Mouse (Mus musculus) c-Kit-positive CD71-positive TER-119-positive erythroid progenitor cells, embryonic 14.5 days (primary cell): ENCODE data around the gene Sipa1l2.
"Not testable (repeated sequence)": the region's sequence is repeated elsewhere in the genome, so short reads cannot be mapped to it uniquely, and the experiment has no call there.

Experiments used
- DNase-seq: peaks from one replicate; pipeline ENCODE4 v3.0.0-alpha.2; 2013; ENCODE audit warnings: low spot score

The Sipa1l2 gene

GRCm38 (mm10) chr8:125539056-125540013 lies 30.3 kb downstream of the Sipa1l2 start:
- no peak for DNase-seq

- no peak for DNase-seq
Observed at GRCm38 (mm10) chr8:125538265-125538664, 31.3 kb downstream of the Sipa1l2 start.

GRCm38 (mm10) chr8:125533709-125534108 lies 35.9 kb downstream of the Sipa1l2 start:
- no peak for DNase-seq

GRCm38 (mm10) chr8:125532953-125533352 lies 36.7 kb downstream of the Sipa1l2 start:
- no peak for DNase-seq

GRCm38 (mm10) chr8:125532177-125532576 lies 37.4 kb downstream of the Sipa1l2 start:
- no peak for DNase-seq

GRCm38 (mm10) chr8:125531640-125532039 lies 38.0 kb downstream of the Sipa1l2 start:
- DNase-seq: no peak

GRCm38 (mm10) chr8:125531088-125531438 lies 38.5 kb downstream of the Sipa1l2 start:
- no peak for DNase-seq

- no peak for DNase-seq
Observed at GRCm38 (mm10) chr8:125530187-125531087, 39.2 kb downstream of the Sipa1l2 start.

- no peak for DNase-seq
Observed at GRCm38 (mm10) chr8:125529019-125529418, 40.6 kb downstream of the Sipa1l2 start.

- no peak for DNase-seq
Observed at GRCm38 (mm10) chr8:125527941-125528340, 41.7 kb downstream of the Sipa1l2 start.

GRCm38 (mm10) chr8:125526999-125527398 lies 42.6 kb downstream of the Sipa1l2 start:
- DNase-seq: no peak

- no peak for DNase-seq
Observed at GRCm38 (mm10) chr8:125526582-125526981, 43.0 kb downstream of the Sipa1l2 start.

- DNase-seq: no peak
Observed at GRCm38 (mm10) chr8:125524479-125524878, 45.1 kb downstream of the Sipa1l2 start.

GRCm38 (mm10) chr8:125523213-125523612 lies 46.4 kb downstream of the Sipa1l2 start:
- DNase-seq: no peak

- no peak for DNase-seq
Observed at GRCm38 (mm10) chr8:125522151-125522550, 47.5 kb downstream of the Sipa1l2 start.

GRCm38 (mm10) chr8:125521087-125521486 lies 48.5 kb downstream of the Sipa1l2 start:
- DNase-seq: no peak

- DNase-seq: not testable (repeated sequence)
Observed at GRCm38 (mm10) chr8:125520308-125520707, 49.3 kb downstream of the Sipa1l2 start.

- no peak for DNase-seq
Observed at GRCm38 (mm10) chr8:125518951-125519350, 50.7 kb downstream of the Sipa1l2 start.

- DNase-seq: no peak
Observed at GRCm38 (mm10) chr8:125518301-125518700, 51.3 kb downstream of the Sipa1l2 start.

- DNase-seq: no peak
Observed at GRCm38 (mm10) chr8:125517397-125517796, 52.2 kb downstream of the Sipa1l2 start.

- DNase-seq: no peak
Observed at GRCm38 (mm10) chr8:125516115-125516905, 53.3 kb downstream of the Sipa1l2 start.

- no peak for DNase-seq
Observed at GRCm38 (mm10) chr8:125515665-125516064, 53.9 kb downstream of the Sipa1l2 start.
